Mouse (Mus musculus) layer of hippocampus, adult 11-12 months (tissue): ENCODE measurements around the gene Thbs3.

ENCODE experiments used
- DNase-seq: peaks from one replicate; pipeline ENCODE4 v3.0.0; 2022; ENCODE audit warnings: low spot score

Gene Thbs3

GRCm38 (mm10) chr3:89227307-89228179 is 12.6 kb downstream of the Thbs3 start:
- DNase-seq, result peak; percentile 92

DNA sequence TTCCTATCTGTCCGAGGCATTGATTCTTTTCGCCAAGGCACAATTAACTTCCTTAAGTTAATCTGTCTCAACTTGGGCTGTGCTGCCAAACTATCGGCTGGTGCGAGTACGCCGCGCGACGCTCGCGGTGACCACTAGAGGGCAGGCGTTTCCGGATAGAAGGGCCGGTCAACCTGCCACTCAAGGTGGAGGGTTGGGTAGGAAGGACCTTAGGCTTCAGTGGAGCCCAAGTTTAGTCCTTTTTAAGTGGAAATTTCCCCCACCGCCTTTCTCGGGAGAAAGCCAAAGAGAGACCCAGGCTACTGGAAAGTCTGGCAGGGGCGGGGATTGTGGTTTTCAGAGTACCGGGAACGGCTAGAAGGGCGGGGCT is 13.2 kb downstream of the Thbs3 start:
- peak; percentile 87 for DNase-seq

- DNase-seq, result peak; percentile 14
Measured at GRCm38 (mm10) chr3:89228836-89229235, 13.9 kb downstream of the Thbs3 start, which contains the start of gene Muc1. Muc1 (plus strand) TSS chr3:89229057.

GRCm38 (mm10) chr3:89229276-89229675 is 14.3 kb downstream of the Thbs3 start:
- DNase-seq, result no peak

GRCm38 (mm10) chr3:89230561-89230960 is 15.6 kb downstream of the Thbs3 start:
- no peak for DNase-seq

DNA sequence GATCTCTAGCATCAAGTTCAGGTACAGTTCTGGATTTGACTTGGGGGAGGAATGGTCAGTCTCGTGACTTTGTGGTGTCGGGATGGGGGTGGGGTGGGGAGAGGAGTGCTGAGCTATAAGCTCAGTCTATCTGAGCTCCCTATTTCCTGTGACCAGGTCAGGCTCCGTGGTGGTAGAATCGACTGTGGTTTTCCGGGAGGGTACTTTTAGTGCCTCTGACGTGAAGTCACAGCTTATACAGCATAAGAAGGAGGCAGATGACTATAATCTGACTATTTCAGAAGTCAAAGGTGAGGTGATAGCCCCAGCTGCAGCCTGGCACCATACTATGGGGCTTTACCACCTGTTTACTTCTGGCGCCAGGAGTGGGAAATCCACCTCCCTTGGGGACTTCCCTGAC is 16.4 kb downstream of the Thbs3 start:
- no peak for DNase-seq

DNA sequence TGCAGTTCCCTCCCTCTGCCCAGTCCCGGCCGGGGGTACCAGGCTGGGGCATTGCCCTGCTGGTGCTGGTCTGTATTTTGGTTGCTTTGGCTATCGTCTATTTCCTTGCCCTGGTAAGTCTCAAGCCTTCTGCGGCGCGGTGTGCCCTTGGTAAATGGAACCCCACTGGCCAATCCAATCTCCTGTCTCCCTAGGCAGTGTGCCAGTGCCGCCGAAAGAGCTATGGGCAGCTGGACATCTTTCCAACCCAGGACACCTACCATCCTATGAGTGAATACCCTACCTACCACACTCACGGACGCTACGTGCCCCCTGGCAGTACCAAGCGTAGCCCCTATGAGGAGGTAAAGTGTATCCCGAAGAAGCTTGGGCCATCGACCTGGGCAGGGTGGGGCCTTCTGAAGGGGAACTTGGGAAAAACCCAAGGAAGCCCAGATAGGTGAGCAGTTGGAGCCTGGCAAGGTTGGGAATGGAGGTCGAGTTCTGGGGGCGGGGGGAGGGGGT is 16.8 kb downstream of the Thbs3 start:
- DNase-seq, result no peak

DNA sequence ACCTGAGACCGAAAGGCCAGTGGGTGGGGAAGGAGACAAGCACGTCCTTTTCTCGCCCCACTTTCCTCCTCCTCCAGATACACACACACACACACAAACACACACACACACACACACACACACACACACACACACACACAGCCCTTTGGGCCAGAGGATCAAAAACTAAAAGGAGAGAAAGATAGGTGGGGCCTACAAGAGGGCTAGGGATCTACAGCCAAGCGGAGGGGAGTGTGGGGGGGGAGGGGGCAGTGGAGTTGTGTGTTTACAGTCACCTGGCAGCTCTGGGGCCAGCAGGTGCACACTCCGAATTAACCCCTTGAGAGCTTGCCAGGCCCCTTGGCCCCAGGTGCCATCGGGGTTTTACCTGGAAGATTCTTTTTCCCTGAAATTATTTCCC is 17.6 kb downstream of the Thbs3 start:
- no peak for DNase-seq

GRCm38 (mm10) chr3:89233562-89234110 is 18.7 kb downstream of the Thbs3 start:
- peak; percentile 39 for DNase-seq

DNA sequence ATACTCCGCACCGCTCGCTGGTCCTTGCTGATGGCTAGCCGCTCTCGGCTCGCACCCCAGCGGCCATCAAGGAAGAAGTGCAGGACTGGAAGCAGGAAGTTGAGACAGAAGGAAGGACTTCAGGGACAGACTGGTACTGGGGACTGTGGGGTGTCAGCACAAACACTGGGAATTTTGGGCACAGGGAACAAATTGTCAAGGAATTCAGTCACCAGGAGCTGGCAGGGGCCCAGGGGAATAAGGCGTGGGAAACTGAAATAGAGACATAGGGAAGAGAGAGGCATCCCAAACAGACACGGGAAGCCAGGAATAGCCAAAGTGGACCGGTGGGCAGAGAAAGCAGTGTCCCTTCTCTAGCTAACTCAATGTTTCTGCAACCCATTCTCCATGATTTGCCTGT is 21.5 kb downstream of the Thbs3 start:
- DNase-seq, result no peak

GRCm38 (mm10) chr3:89237682-89238081 is 22.7 kb downstream of the Thbs3 start:
- DNase-seq, result no peak

DNA sequence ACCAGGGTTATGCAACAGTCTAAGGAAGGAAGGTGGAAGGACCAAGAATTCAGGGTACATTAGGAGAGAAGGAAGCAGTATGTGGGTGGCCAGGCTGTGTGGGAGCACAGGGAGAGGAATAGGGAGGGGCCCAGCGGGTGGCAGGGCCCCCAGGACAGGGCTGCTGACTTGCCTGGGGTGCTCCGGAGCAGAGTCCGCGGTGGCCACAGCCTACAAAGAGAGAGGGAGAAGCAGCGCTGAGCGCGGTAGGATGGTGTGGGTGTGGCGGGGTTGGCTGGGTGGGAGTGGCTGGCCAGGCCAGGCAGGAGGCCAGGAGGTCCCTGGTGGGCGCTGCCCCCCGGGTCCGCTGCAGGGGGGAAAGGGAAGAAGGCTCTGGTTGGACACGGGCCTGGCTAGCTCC is 23.5 kb downstream of the Thbs3 start:
- DNase-seq, result no peak

- peak; percentile 59 for DNase-seq
Measured at GRCm38 (mm10) chr3:89242331-89242895, 27.4 kb downstream of the Thbs3 start.

GRCm38 (mm10) chr3:89243609-89244008 is 28.6 kb downstream of the Thbs3 start:
- DNase-seq, result peak; percentile 42

- DNase-seq, result peak; percentile 49
Measured at GRCm38 (mm10) chr3:89244158-89244981, 29.4 kb downstream of the Thbs3 start.

DNA sequence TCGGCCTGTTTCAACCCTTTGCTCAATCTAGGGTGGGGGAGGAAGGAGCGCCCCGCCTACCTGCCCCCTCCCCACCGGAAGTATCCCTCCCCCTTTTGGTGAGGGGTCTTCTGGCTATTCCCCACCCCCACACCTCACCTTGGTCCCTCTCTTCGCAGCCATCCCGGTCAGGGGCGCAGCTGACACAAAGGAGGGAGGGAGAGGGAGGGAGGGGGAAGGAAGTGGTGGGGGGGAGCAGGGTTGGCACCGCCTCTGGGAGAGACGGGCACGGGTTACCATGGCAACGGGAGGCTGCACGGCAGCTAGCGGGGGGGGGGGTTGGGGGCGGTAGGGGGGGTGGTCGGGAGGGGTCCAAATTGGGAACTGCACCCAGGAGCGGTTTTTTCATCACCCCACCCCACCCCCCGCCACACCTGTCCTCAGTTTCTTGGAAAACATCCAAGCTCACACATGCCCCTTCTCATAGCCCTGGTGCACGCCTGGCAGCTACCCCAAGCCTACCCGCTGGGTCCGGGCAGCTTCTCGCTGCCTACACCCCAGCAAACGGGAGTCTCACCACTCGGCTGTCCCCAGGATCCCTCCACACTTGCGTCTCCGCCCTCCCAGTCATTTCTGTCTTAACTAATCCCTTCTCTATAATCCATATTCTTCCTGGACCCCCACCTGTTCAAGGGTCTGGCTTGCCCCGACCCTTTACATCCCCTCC is 30.2 kb downstream of the Thbs3 start:
- DNase-seq, result peak; percentile 73

DNA sequence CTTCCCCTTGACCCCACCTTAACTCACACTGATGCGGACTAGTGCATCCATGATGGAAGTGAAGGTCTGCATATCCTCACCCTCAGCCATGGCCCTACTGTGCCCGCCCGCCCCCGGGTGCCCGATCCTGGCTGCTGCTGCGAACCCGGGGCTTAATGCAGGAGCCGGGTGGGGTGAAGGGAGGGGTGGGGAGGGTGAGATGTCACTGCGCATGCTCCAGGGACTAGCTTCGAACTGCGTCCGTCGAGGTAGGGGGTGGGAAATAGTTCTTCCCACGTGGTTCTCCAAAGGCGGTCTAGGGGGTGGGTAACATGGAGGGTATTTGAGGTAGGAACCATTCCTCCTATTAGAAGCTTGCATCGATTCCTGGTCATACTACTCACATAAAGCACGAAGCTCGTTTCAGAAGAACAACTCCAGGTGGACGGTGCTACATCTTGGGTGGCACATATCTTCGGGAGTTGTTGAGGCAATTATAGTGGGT is 30.8 kb downstream of the Thbs3 start, which contains the start of gene Krtcap2:
TSS of gene Krtcap2 (plus strand) at position 279 of the 484 bp plus-strand sequence.
- peak; percentile 76 for DNase-seq

GRCm38 (mm10) chr3:89246261-89247100 is 31.5 kb downstream of the Thbs3 start, which contains the start of gene Trim46:
Trim46 (minus strand) TSS chr3:89246309.
- peak; percentile 90 for DNase-seq

DNA sequence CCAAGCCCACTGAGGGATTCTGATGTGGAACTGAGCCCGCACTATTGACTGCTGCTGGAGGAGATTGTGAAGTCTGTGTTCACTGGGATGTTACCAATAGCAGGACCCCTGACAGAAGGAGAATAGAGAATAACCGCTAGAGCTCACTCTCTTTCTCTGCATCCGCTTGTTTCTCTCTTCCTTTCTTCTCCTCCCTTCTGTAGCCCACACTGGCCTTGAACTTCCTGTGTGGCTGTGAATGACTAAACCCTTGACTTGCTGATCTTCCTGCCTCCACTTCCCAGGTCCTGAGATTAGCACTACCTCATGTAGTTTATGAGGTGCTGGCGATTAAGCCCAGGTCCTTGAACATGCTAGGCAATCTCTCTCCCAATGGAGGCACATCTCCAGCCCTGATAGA is 32.5 kb downstream of the Thbs3 start:
- no peak for DNase-seq

DNA sequence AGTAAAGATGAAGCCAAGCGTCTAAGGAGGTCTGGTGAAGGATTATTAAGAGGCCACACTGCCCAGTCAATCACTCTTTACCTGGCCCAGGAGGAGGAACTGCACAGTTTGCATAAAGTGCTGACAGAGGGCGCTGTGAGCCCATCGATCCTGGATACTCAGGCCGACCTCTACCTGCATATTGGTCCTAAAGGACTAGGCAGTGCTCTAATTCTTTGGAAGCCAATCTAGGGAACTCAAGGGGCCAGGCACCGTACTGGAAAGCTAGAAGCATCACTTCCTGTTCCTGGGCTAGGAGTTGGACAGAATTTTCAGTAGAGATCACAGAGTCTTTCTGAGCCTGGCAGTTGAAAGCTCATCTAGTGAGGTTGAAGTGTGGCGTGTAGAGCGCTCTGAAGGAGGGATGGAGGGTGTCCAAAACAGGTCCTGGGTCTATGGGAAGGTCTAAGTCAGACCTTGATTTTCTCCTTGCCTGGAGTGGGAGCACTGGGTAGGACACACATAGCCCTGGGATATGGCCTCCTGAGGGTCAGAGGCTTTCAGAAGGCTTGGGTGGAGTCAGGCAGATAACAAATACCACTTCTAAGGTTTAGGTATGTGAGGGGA is 35.6 kb downstream of the Thbs3 start:
- DNase-seq, result peak; percentile 64
